Mouse (Mus musculus): ENCODE measurements around the gene Itga9.

Gene Itga9

GRCm38 (mm10) chr9:118725128-118725527 lies 118.6 kb downstream of the Itga9 start:
- DNase-seq (ENCODE audit: extremely low spot score, low spot score) = no peak

DNA sequence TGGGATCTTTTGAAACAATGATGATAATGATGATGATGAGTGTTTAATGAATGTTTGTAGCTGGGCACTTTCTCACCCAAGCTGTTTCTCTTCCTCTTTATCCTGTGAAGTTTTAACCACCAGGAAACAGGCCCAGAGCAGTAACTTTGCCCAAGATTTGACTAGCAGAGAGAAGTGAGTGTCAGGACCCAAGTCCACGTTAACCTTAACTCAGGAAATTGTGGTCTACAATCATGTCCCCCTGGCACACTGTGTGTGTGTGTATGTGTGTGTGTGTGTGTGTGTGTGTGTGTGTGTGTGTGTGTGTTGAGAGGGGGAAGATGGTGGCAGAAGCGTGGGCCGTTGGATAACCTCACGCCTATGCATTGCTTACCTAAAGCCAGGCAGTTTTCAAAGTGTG lies 120.1 kb downstream of the Itga9 start:
- no peak for DNase-seq (ENCODE audit: extremely low spot score, low spot score)

DNA sequence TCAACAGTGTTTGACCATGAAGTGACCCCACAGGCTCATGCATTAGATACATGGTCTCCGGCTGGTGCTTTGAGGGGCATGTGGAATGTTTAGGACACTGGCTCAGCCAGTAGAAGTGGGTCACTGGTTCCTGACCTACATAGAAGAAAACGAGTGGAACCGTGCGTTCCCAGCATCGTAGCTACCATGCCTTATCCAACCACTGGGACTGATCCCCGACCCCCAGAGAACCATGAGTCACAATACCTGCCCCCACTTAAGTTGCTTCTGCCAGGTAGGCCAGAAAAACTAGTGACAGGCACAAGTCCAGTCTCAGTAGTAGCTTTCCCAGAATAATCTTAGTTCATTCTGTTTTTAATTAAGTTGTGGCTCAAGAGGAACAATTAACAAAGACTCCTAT lies 121.8 kb downstream of the Itga9 start:
- DNase-seq (ENCODE audit: extremely low spot score, low spot score) = no peak

DNA sequence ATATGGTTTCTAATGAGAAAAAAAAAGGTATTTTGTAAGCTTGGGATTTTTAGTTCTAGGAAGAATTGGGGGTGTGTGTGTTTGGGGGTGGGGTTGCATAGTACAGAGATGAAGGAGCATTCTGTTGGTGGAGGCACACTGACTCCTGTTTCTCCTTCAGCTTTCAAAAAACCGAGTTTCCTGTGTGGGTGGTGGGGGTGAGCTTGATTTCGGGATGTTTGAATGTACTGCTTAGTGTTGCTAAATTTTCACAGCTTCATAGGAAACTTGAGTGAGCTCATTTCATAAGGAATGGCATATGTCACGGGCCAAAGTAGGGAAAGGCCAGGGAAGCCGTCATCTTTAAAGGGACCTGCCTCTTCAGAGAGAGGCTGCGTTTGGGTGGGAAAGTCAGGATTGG lies 122.5 kb downstream of the Itga9 start:
- no peak for DNase-seq (ENCODE audit: extremely low spot score, low spot score)

DNA sequence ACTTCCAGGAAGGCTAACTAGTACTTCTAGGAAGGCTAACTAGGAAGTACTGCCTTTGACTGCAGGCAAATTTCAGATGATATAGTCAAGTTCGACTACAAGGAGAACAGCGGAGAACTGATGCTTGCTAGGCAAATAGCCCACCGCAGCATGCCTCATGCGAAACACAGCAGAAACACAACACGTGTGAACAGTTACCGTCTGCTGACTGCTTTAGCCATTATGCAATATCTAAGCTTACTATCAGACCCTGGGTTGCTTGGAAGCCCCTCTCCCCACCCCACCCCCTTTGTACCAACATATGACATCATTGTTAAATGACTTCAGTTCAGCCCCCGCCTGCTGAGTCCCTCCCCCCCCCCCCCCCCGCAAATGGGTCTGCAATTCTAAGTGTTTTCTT lies 123.7 kb downstream of the Itga9 start:
- DNase-seq (ENCODE audit: extremely low spot score, low spot score) = no peak

GRCm38 (mm10) chr9:118730871-118731390 lies 124.4 kb downstream of the Itga9 start:
- no peak for DNase-seq (ENCODE audit: extremely low spot score, low spot score)

DNA sequence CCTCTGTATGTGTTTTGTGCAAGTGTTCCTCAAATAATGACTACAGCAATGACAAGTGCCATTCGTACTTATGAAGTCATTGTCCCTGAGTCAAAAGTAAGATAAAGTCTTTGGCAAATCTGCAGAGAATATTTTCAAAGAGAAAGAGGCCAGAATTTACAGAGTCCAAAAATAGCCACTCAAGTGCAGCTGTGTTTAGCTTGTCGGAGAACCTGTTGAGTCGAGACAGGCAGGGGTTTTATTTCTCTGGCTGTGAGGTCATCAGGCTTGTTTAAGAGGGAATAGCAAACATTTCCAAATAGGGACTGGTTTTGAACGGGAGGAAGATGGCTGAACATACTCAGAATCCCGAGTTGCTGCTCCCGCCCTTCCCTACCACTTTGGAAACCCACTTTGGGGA lies 125.2 kb downstream of the Itga9 start:
- DNase-seq (ENCODE audit: extremely low spot score, low spot score) = no peak

- no peak for DNase-seq (ENCODE audit: extremely low spot score, low spot score)
Observed at GRCm38 (mm10) chr9:118733601-118734000, 127.1 kb downstream of the Itga9 start.

DNA sequence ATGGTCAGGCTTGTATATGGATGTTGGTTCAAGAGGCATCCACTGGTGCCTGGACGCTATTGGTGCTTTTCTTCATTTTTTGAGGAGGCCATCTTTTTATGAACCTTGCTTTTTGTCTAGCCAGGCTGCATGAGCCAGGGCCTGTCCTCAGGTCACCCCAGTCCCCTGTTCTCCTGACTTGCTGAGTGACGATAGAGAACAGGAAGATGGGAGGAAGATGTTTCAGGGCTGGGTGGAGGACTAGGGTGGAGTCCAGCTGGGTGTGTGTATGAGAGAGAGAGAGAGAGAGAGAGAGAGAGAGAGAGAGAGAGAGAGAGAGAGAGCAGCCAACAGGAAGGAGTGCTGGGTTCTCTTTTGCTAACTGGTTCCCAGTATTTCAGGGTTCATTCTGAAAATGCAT lies 130.6 kb downstream of the Itga9 start:
- no peak for DNase-seq (ENCODE audit: extremely low spot score, low spot score)

DNA sequence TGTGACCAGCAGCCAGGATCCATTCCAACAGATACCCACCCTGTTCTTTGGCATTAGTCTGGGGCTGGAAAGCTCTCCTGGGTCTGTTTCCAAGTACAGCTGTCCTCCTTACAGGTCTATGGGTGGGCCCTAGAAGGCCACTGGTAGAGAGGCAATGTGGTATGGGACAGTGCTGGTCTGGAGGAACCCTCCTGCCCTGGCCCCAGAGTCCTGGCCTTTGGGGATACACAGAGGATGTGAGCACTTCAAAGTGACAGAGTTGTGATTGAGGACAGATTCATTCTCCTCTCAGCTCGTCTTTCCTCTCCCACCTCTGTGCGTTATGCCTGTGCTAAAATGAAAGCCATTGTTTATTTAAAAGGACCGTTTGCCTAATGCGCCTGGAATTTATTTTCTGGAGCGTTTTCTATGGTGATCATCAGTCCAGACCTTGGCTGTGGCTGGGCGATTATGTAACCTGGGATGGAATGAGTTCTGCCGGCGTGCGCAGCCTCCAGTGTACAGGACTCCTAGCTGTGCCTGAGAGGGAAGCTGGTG lies 131.2 kb downstream of the Itga9 start:
- DNase-seq (ENCODE audit: extremely low spot score, low spot score) = no peak

- no peak for DNase-seq (ENCODE audit: extremely low spot score, low spot score)
Observed at GRCm38 (mm10) chr9:118738311-118738710, 131.8 kb downstream of the Itga9 start.

GRCm38 (mm10) chr9:118739071-118739470 lies 132.6 kb downstream of the Itga9 start:
- no peak for DNase-seq (ENCODE audit: extremely low spot score, low spot score)

DNA sequence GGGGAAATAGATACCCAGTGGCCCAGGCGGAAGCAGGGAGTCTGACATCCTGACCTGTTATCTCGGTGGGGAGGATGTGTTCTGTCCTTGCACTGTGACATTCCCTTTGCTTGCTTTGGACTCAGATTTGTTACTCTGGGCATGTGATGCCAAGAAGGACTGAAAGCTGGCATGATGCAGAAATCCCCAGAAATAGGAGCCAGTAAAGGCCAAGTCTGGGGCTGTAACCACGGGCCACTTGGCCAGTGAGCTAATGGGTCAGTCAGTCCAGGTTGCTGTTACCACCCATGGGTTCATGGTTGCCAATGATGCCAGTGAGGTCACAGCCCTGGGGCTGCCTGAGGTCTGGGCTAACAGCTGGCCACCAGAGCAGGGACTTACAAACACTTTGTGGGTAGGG lies 133.2 kb downstream of the Itga9 start:
- DNase-seq (ENCODE audit: extremely low spot score, low spot score) = no peak

GRCm38 (mm10) chr9:118741268-118741667 lies 134.8 kb downstream of the Itga9 start:
- no peak for DNase-seq (ENCODE audit: extremely low spot score, low spot score)

- no peak for DNase-seq (ENCODE audit: extremely low spot score, low spot score)
Observed at GRCm38 (mm10) chr9:118749335-118749949, 143.0 kb downstream of the Itga9 start.

DNA sequence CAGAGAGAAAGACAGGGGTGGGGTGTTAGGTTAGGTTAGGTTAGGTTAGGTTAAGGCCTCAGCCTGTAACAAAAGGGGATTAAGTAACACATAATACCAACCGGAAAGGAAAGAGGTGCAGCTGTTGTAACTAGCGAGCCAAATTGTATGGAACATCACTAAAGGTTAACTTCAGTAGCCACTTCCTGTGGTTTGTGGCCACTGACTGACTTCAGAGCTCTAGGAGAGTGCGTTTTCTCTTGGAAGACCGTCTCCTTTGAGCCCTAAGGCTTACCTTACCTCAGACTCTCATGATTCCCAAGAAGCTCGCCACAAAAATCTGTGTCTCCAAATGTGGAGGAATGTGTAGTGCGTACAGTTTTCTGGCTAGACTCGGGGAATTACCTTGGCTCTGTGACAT lies 144.3 kb downstream of the Itga9 start:
- DNase-seq (ENCODE audit: extremely low spot score, low spot score) = no peak

GRCm38 (mm10) chr9:118752376-118752775 lies 145.9 kb downstream of the Itga9 start:
- DNase-seq (ENCODE audit: extremely low spot score, low spot score) = no peak

GRCm38 (mm10) chr9:118759462-118759861 lies 153.0 kb downstream of the Itga9 start:
- no peak for DNase-seq (ENCODE audit: extremely low spot score, low spot score)

GRCm38 (mm10) chr9:118761953-118762590 lies 155.6 kb downstream of the Itga9 start:
- DNase-seq (ENCODE audit: extremely low spot score, low spot score) = no peak

DNA sequence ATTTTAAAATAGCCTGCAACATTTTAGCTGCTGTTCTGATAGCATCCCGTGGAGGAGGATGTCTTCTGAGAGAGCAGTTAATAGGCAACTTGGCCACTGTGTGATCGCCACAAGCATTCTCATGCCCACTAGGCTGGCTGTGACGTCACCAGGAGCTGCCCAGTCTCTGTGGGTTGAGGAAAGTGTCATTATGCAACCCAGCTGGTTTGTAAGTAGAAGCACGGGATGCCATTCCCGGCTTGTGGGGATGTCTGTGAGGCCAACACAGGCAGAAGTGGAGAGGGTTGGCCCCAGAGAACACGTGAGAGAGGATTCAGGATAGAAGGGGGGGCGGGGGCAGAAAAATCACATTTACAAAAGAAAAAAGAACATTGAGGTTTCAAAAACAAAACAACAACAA lies 156.3 kb downstream of the Itga9 start:
- no peak for DNase-seq (ENCODE audit: extremely low spot score, low spot score)

- DNase-seq (ENCODE audit: extremely low spot score, low spot score) = no peak
Observed at GRCm38 (mm10) chr9:118763203-118763602, 156.7 kb downstream of the Itga9 start.

DNA sequence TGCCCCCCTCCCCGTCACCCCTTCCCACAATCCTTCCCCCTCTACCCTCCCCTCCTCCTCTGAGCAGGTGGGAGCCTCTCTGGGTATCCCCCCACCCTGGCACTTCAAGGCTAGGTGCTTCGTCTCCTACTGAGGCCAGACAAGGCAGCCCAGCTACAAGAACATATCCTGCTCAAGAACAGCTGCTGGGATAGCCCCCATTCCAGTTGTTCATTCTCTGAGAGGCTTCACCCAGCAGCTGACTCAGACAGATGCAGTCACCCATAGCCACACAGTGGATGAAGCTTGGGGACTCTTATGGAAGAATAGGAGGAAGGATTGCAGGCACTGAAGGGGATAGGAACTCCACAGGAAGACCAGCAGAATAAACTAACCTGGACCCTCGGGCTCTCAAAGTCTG lies 157.2 kb downstream of the Itga9 start:
- no peak for DNase-seq (ENCODE audit: extremely low spot score, low spot score)

GRCm38 (mm10) chr9:118765059-118765458 lies 158.6 kb downstream of the Itga9 start:
- no peak for DNase-seq (ENCODE audit: extremely low spot score, low spot score)

Measured in neural tube, embryonic 10.5 days (tissue).